Mouse (Mus musculus) hematopoietic stem cell, adult 5-6 weeks (primary cell): Measurements from ENCODE around the gene 2310022A10Rik. TPM values are rescaled to one million over a fixed set of nuclear protein-coding genes. Genes with fewer than 3 reads are reported as not detected.
"Not testable (repeated sequence)": the region's sequence is repeated elsewhere in the genome, so short reads cannot be mapped to it uniquely, and the experiment has no call there.

Source experiments
- ATAC-seq, 2 experiments: fragments of 125-278 bp in 1 of 2; replicated peaks in 1 of 2; 2 replicates each; pipeline ENCODE4 v1.8.0; 2016 to 2017; ENCODE audit warnings: inconsistent platforms in 2 of 2, mild to moderate bottlenecking in 2 of 2, moderate number of reproducible peaks in 2 of 2, low read depth in 1 of 2, moderate TSS enrichment in 1 of 2; ENCODE audit not compliant: low FRiP score in 2 of 2, poor library complexity in 2 of 2, severe bottlenecking in 2 of 2, insufficient read depth in 1 of 2, low TSS enrichment in 1 of 2
- total RNA-seq: library from RNA; stranded (forward); fragments of 172-1452, 232-1000 nt; gene quantifications from 2 replicates; pipeline ENCODE4 v1.2.3, GENCODE M21; 2017

The 2310022A10Rik gene
- total RNA-seq, 1 experiment from 2014 or later = 4.8 TPM

DNA sequence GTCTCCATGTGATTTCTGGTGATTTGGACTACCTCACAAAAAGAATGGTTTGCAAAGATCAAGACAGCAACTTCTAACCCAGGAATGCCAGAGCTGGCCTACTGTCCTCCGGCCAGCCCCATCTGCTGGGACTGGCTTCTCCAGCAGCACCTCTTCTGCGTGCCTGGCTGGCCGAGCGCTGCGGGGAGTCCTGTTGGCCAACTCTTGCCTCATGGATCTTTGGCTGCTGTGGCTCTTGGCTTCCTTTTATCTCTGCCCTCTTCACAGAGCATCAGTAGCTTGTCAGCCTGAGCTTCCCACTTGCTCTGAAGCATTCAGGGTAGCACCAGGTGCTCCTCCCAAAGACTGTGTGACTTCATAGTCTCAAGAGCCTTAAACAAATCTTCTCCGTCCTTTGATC lies 75.2 kb downstream of the 2310022A10Rik start:
- ATAC-seq = no peak

DNA sequence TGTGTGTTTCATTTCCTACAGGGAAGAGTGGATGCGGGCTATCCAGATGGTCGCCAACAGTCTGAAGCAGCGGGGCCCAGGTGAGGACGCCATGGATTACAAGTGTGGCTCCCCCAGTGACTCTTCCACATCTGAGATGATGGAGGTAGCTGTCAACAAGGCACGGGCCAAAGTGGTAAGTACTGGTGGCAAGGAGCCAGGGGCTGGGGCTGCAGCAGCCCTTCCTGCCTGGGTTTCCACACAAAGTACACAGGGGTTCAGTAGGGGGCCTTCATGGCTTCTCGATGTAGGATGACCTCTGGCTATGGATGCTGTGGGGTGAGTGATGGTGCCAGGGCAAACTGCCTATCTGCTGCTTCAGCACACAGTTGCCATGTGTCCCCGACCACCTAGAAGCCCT lies 75.8 kb downstream of the 2310022A10Rik start:
- ATAC-seq = not testable (repeated sequence)

DNA sequence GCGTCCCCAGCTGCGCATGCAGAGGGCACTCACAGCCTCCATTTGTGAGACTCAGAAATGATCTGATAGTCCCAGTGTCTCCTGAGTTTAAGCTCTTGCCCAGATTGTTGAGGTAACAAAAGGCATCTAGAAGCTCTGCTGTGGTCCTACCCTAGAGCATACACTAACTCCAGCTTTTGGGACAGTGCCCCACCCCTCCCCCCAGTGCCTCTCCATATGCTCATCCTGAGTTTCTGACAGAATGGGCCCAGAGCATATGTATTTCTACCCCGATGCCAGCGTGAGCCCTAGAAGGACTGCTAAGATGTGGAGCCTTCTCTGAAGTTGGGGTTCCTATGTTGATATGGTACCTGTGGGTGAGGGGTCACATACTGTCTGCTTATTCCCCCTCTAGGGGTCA lies 78.4 kb downstream of the 2310022A10Rik start:
- no peak for ATAC-seq

Other genes starting within 250 kb of the 2310022A10Rik start
- gene Ltbp4, start 215.5 kb upstream of the 2310022A10Rik start, total RNA-seq = 1.9 TPM in 1 of 2 replicates, not detected in the other
- gene Shkbp1, start 197.2 kb upstream of the 2310022A10Rik start, total RNA-seq = 15.8 and 22.4 TPM in 2 replicates
- not detected in 2 replicates for gene Gm20479, start 195.8 kb upstream of the 2310022A10Rik start, total RNA-seq
- gene Sptbn4, start 105.5 kb upstream of the 2310022A10Rik start, total RNA-seq = 0.31 TPM in 1 of 2 replicates, not detected in the other
- 20.4 and 31.7 TPM in 2 replicates for gene Blvrb, start 105.3 kb upstream of the 2310022A10Rik start, total RNA-seq
- gene Sertad3, start 79.5 kb upstream of the 2310022A10Rik start, total RNA-seq = 9.7 and 16.8 TPM in 2 replicates
- gene Sertad1, start 66.3 kb upstream of the 2310022A10Rik start, total RNA-seq = 23.3 and 25.8 TPM in 2 replicates
- 1.1 and 1.5 TPM in 2 replicates for gene Prx, start 53.9 kb upstream of the 2310022A10Rik start, total RNA-seq
- gene Hipk4, start 30.0 kb upstream of the 2310022A10Rik start, total RNA-seq = 0.31 TPM in 1 of 2 replicates, not detected in the other
- 15.2 and 18.9 TPM in 2 replicates for gene Pld3, start within 50 bp of the 2310022A10Rik start, total RNA-seq
- 56.0 and 63.1 TPM in 2 replicates for gene Akt2, start 38.3 kb downstream of the 2310022A10Rik start, total RNA-seq
- not detected in 2 replicates for gene Ttc9b, start 100.7 kb downstream of the 2310022A10Rik start, total RNA-seq
- 3.6 and 5.9 TPM in 2 replicates for gene Map3k10, start 121.4 kb downstream of the 2310022A10Rik start, total RNA-seq
- gene Zfp607b, start 136.1 kb downstream of the 2310022A10Rik start, total RNA-seq = 1.4 and 1.5 TPM in 2 replicates
- 13.0 and 14.1 TPM in 2 replicates for gene Zfp60, start 178.2 kb downstream of the 2310022A10Rik start, total RNA-seq